In the genomic region with DNA sequence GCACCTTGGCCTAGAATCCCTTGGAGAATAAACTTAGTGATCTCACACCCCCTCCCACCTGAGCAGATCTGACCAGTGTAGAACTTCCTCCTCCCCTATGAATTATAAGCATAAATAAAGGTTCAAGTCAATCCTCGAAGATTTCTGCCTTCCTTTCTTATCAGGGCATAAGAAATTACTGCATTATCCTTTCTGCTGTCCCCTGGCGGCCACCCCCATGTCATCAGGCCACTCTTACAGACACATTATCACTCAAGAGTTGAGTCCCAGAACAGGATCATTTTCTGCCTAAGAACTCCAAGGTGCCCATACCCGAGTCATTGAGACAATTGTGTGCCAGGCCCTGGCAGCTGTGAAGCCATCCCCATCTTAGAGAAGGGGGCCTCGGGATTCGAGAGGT, we compare ENCODE assay signal across 11 mouse cellular contexts. TPM values are rescaled to one million over a fixed set of nuclear protein-coding genes. Genes with fewer than 3 reads are reported as not detected.
DNase-seq lines count a peak whose midpoint lies in the region; ATAC-seq lines count a peak whose summit lies in the region.
"Had no signal": no experiment of that assay in that cellular context is flagged by ENCODE, and none has a peak within 500 bp of the region (broad histone marks: within the 10 kb centered on the region; RNA-seq: fewer than 3 reads in every experiment).

No protein-coding gene starts in this region.

- no peak for DNase-seq in hindbrain, embryonic 10.5 days (ENCODE audit: low spot score)
- no peak for DNase-seq in midbrain, embryonic 10.5 days (ENCODE audit: low spot score)
- DNase-seq in adrenal gland, adult 8-10 months = no peak
- DNase-seq: heart, adult 18-20 months had no signal

- ATAC-seq in hindbrain, embryonic 13.5 days (ENCODE audit: low FRiP score) = no peak
- ATAC-seq in midbrain, embryonic 16.5 days = no peak
- ATAC-seq in liver, embryonic 12.5 days = no peak
- no peak for ATAC-seq in monocyte, adult 5-6 weeks (replicated peaks; ENCODE audit: insufficient number of reproducible peaks, low FRiP score, low TSS enrichment, poor library complexity, severe bottlenecking)

- WGBS in hindbrain, embryonic 13.5 days = 49% methylated on average over 5 of the region's 5 CpGs
- 58% methylated on average over 5 of the region's 5 CpGs for WGBS in hindbrain, embryonic 10.5 days
- 58% methylated on average over 5 of the region's 5 CpGs for WGBS in midbrain, embryonic 10.5 days
- WGBS in midbrain, embryonic 16.5 days = 41% methylated on average over 5 of the region's 5 CpGs
- WGBS in liver, embryonic 12.5 days (ENCODE audit: insufficient replicate concordance) = 39% methylated on average over 5 of the region's 5 CpGs

- peaks cover 33% of the 10 kb centered on the region for H3K4me1 ChIP-seq in hindbrain, embryonic 13.5 days (replicated peaks)
- H3K4me1 ChIP-seq in hindbrain, embryonic 10.5 days (replicated peaks) = peaks cover 46% of the 10 kb centered on the region
- H3K4me1 ChIP-seq in midbrain, embryonic 10.5 days = peaks cover 46% of the 10 kb centered on the region
- H3K4me1 ChIP-seq in midbrain, embryonic 16.5 days (ENCODE audit: control insufficient read depth, insufficient read depth, low read length) = peaks cover 20% of the 10 kb centered on the region
- peaks cover 70% of the 10 kb centered on the region for H3K4me1 ChIP-seq in liver, embryonic 12.5 days

- H3K9ac ChIP-seq in hindbrain, embryonic 13.5 days = peak overlapping the region; percentile 93; the same call in 1 of the 2 replicates
- H3K9ac ChIP-seq in midbrain, embryonic 16.5 days (ENCODE audit: low read depth, low read length) = no peak overlapping the region
- H3K9ac ChIP-seq in liver, embryonic 12.5 days = 0 out of 2 replicates have a peak overlapping the region, but pooled peaks have one; percentile 94
- H3K9ac ChIP-seq: embryonic facial prominence, embryonic 15.5 days had no signal

- H3K36me3 ChIP-seq in hindbrain, embryonic 13.5 days = no peaks in the 10 kb centered on the region
- H3K36me3 ChIP-seq in hindbrain, embryonic 10.5 days = no peaks in the 10 kb centered on the region
- no peaks in the 10 kb centered on the region for H3K36me3 ChIP-seq in midbrain, embryonic 10.5 days
- H3K36me3 ChIP-seq in midbrain, embryonic 16.5 days (ENCODE audit: control insufficient read depth, insufficient read depth, low read length) = no peaks in the 10 kb centered on the region
- H3K36me3 ChIP-seq in liver, embryonic 12.5 days = no peaks in the 10 kb centered on the region
- H3K36me3 ChIP-seq: embryonic facial prominence, embryonic 15.5 days had no signal

- H3K9me3 ChIP-seq in hindbrain, embryonic 13.5 days = no peaks in the 10 kb centered on the region
- no peaks in the 10 kb centered on the region for H3K9me3 ChIP-seq in hindbrain, embryonic 10.5 days
- no peaks in the 10 kb centered on the region for H3K9me3 ChIP-seq in midbrain, embryonic 10.5 days (replicated peaks)
- H3K9me3 ChIP-seq in midbrain, embryonic 16.5 days (replicated peaks; ENCODE audit: control insufficient read depth, low read length, poor library complexity, severe bottlenecking) = no peaks in the 10 kb centered on the region
- H3K9me3 ChIP-seq in liver, embryonic 12.5 days (replicated peaks) = 0 out of 2 replicates have a peak, but pooled peaks cover 4% of the 10 kb centered on the region
- H3K9me3 ChIP-seq: embryonic facial prominence, embryonic 15.5 days had no signal

- H3K27me3 ChIP-seq in hindbrain, embryonic 13.5 days = peaks cover 8% of the 10 kb centered on the region; the same call in 1 of the 2 replicates
- peaks cover 49% of the 10 kb centered on the region for H3K27me3 ChIP-seq in hindbrain, embryonic 10.5 days (ENCODE audit: insufficient read depth, poor library complexity, severe bottlenecking)
- H3K27me3 ChIP-seq in midbrain, embryonic 10.5 days (ENCODE audit: low read depth, poor library complexity, severe bottlenecking) = peaks cover 47% of the 10 kb centered on the region
- no peaks in the 10 kb centered on the region for H3K27me3 ChIP-seq in midbrain, embryonic 16.5 days (ENCODE audit: control insufficient read depth, insufficient read depth, low read depth, low read length)
- peaks cover 13% of the 10 kb centered on the region for H3K27me3 ChIP-seq in liver, embryonic 12.5 days (replicated peaks)

- H3K4me2 ChIP-seq in hindbrain, embryonic 13.5 days = peak overlapping the region; percentile 88; the same call in 1 of the 2 replicates
- H3K4me2 ChIP-seq in midbrain, embryonic 16.5 days (ENCODE audit: low read length) = no peak overlapping the region
- peak overlapping the region; percentile 100; the same call in 1 of the 2 replicates for H3K4me2 ChIP-seq in liver, embryonic 12.5 days

- H3K27ac ChIP-seq in hindbrain, embryonic 13.5 days = no peak overlapping the region
- H3K27ac ChIP-seq in hindbrain, embryonic 10.5 days = no peak overlapping the region
- H3K27ac ChIP-seq in midbrain, embryonic 10.5 days (replicated peaks) = no peak overlapping the region
- no peak overlapping the region for H3K27ac ChIP-seq in midbrain, embryonic 16.5 days (ENCODE audit: low read length)
- 0 out of 2 replicates have a peak overlapping the region, but pooled peaks have one; percentile 91 for H3K27ac ChIP-seq in liver, embryonic 12.5 days
- H3K27ac ChIP-seq: embryonic facial prominence, embryonic 15.5 days had no signal

- H3K4me3 ChIP-seq in hindbrain, embryonic 13.5 days = no peak overlapping the region
- H3K4me3 ChIP-seq in hindbrain, embryonic 10.5 days = no peak overlapping the region
- H3K4me3 ChIP-seq in midbrain, embryonic 10.5 days = peak overlapping the region; percentile 84; the same call in 1 of the 2 replicates
- H3K4me3 ChIP-seq in midbrain, embryonic 16.5 days (ENCODE audit: low read depth, low read length) = no peak overlapping the region
- no peak overlapping the region for H3K4me3 ChIP-seq in liver, embryonic 12.5 days

RNA-seq across cellular contexts. Expression of gene Nol4l, which starts 1.2 kb away (rescaled TPM):
- 42.4 and 43.8 TPM in 2 replicates for polyA plus RNA-seq in hindbrain, embryonic 13.5 days (2015; fragmentation: Nextera tagmentation; extraction: Ambion mirVana)
- polyA plus RNA-seq in hindbrain, embryonic 10.5 days (2016; fragmentation: Nextera tagmentation; extraction: Ambion mirVana) = 19.1 and 23.3 TPM in 2 replicates
- polyA plus RNA-seq in midbrain, embryonic 10.5 days (2016; fragmentation: Nextera tagmentation; extraction: Ambion mirVana) = 12.8 and 16.8 TPM in 2 replicates
- 39.9 and 47.5 TPM in 2 replicates for polyA plus RNA-seq in midbrain, embryonic 16.5 days (2015; fragmentation: Nextera tagmentation; extraction: Ambion mirVana)
- polyA plus RNA-seq in liver, embryonic 12.5 days (2016; fragmentation: Nextera tagmentation; extraction: Ambion mirVana) = 9.3 and 9.8 TPM in 2 replicates
- total RNA-seq in adrenal gland, adult 8-10 months (2022) = 10 to 100 TPM in 3 of 4 experiments, 1 to 10 TPM in 1; 9.9 to 19.6 (median 12.8) TPM
- 1.3 to 3.7 TPM (median 1.4 TPM) in 3 replicates for total RNA-seq in monocyte, adult 5-6 weeks (2017)

RNA-seq across cellular contexts. Expression of gene 4930404H24Rik, which starts 38.4 kb away (rescaled TPM):
- polyA plus RNA-seq in hindbrain, embryonic 13.5 days (2015; fragmentation: Nextera tagmentation; extraction: Ambion mirVana) = not detected in 2 replicates
- not detected in 2 replicates for polyA plus RNA-seq in hindbrain, embryonic 10.5 days (2016; fragmentation: Nextera tagmentation; extraction: Ambion mirVana)
- polyA plus RNA-seq in midbrain, embryonic 10.5 days (2016; fragmentation: Nextera tagmentation; extraction: Ambion mirVana) = not detected in 2 replicates
- not detected in 2 replicates for polyA plus RNA-seq in midbrain, embryonic 16.5 days (2015; fragmentation: Nextera tagmentation; extraction: Ambion mirVana)
- not detected in 2 replicates for polyA plus RNA-seq in liver, embryonic 12.5 days (2016; fragmentation: Nextera tagmentation; extraction: Ambion mirVana)
- total RNA-seq in adrenal gland, adult 8-10 months (2022) = not detected
- not detected in 3 replicates for total RNA-seq in monocyte, adult 5-6 weeks (2017)
- total RNA-seq: heart, adult 18-20 months had no signal
- polyA plus RNA-seq: embryonic facial prominence, embryonic 15.5 days; intestine, embryonic 14.5 days; limb, embryonic 14.5 days had no signal
